Mouse (Mus musculus): ENCODE results near the gene Hs3st6. TPM values are rescaled to one million over a fixed set of nuclear protein-coding genes. Genes with fewer than 3 reads are reported as not detected.

The Hs3st6 gene
- polyA plus RNA-seq, 1 experiment from 2014 or later, result 35.9 TPM

GRCm38 (mm10) chr17:24725637-24726390 lies 27.0 kb upstream of the Hs3st6 start:
- H3K27ac ChIP-seq (ENCODE audit: low read depth, low read length), result no peak overlapping the region
- H3K4me1 ChIP-seq (ENCODE audit: control insufficient read depth, insufficient read depth, low read length), result peaks cover 8% of the 10 kb centered on the region
- no peak overlapping the region for H3K9ac ChIP-seq (ENCODE audit: low read depth, low read length)
- peaks cover 17% of the 10 kb centered on the region for H3K36me3 ChIP-seq (ENCODE audit: control insufficient read depth, insufficient read depth, low read length)
- WGBS, result 73% methylated on average over 3 of the region's 3 CpGs
- no peak overlapping the region for H3K4me2 ChIP-seq (replicated peaks; ENCODE audit: low read depth, low read length)
- H3K9me3 ChIP-seq (ENCODE audit: control insufficient read depth, low read length), result no peaks in the 10 kb centered on the region
- no peaks in the 10 kb centered on the region for H3K27me3 ChIP-seq (ENCODE audit: control insufficient read depth, insufficient read depth, low read length)
- H3K4me3 ChIP-seq (ENCODE audit: low read length), result no peak overlapping the region
- ATAC-seq (ENCODE audit: low FRiP score, low TSS enrichment), result no peak

DNA sequence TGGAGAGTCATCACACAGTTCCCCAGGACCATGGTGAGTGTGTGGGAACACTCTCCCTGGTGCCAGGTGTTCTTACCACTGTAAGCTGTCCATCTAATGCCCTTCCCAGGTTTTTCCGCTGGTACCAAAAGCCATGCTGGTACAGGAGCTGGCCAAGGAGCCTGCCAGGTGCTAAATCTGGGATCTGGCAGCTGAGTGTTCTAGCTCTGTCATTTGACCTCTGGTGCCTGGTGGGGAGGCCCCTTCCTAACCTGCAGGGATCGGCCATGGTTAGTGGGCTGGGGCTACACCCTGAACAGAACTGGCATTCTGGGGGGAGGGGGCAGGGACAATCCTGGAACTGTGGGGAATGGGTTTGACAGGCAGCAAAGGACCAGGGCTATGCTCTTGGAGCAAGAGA lies 25.2 kb upstream of the Hs3st6 start, which contains the start of gene Rpl3l:
Gene Rpl3l, plus strand, starts transcription at position 203 of the 400 bp plus-strand sequence.
- Histone ChIP-seq H3K27me3 (ENCODE audit: control insufficient read depth, insufficient read depth, low read length) (no peaks in the 10 kb centered on the region), H3K9ac (ENCODE audit: low read depth, low read length) (peak within 1 kb of the TSS; percentile 18; the same call in 1 of the 2 replicates), H3K9me3 (ENCODE audit: control insufficient read depth, low read length) (no peaks in the 10 kb centered on the region), H3K4me1 (ENCODE audit: control insufficient read depth, insufficient read depth, low read length) (no peaks in the 10 kb centered on the region), H3K27ac (ENCODE audit: low read depth, low read length) (no peak within 1 kb of the TSS), H3K36me3 (ENCODE audit: control insufficient read depth, insufficient read depth, low read length) (peaks cover under 1% of the 10 kb centered on the region; the same call in 1 of the 2 replicates), H3K4me2 (replicated peaks; ENCODE audit: low read depth, low read length) (no peak within 1 kb of the TSS), H3K4me3 (ENCODE audit: low read length) (no peak within 1 kb of the TSS)
- no peak for ATAC-seq (ENCODE audit: low FRiP score, low TSS enrichment)
- WGBS, result 64% methylated on average over 2 of the region's 2 CpGs

- H3K27me3 ChIP-seq (ENCODE audit: control insufficient read depth, insufficient read depth, low read length), result no peaks in the 10 kb centered on the region
- H3K27ac ChIP-seq (ENCODE audit: low read depth, low read length), result no peak overlapping the region
- ATAC-seq (ENCODE audit: low FRiP score, low TSS enrichment), result no peak
- 71% methylated on average over 17 of the region's 17 CpGs for WGBS
- 0 out of 2 replicates have a peak overlapping the region, but pooled peaks have one; percentile 18 for H3K9ac ChIP-seq (ENCODE audit: low read depth, low read length)
- no peak overlapping the region for H3K4me2 ChIP-seq (replicated peaks; ENCODE audit: low read depth, low read length)
- H3K36me3 ChIP-seq (ENCODE audit: control insufficient read depth, insufficient read depth, low read length), result no peaks in the 10 kb centered on the region
- no peaks in the 10 kb centered on the region for H3K9me3 ChIP-seq (ENCODE audit: control insufficient read depth, low read length)
- H3K4me3 ChIP-seq (ENCODE audit: low read length), result no peak overlapping the region
- no peaks in the 10 kb centered on the region for H3K4me1 ChIP-seq (ENCODE audit: control insufficient read depth, insufficient read depth, low read length)
Observed at GRCm38 (mm10) chr17:24728184-24728583, 24.6 kb upstream of the Hs3st6 start.

GRCm38 (mm10) chr17:24729067-24729466 lies 23.7 kb upstream of the Hs3st6 start:
- Histone ChIP-seq H3K27me3 (ENCODE audit: control insufficient read depth, insufficient read depth, low read length) (no peaks in the 10 kb centered on the region), H3K36me3 (ENCODE audit: control insufficient read depth, insufficient read depth, low read length) (no peaks in the 10 kb centered on the region), H3K4me2 (replicated peaks; ENCODE audit: low read depth, low read length) (no peak overlapping the region), H3K4me1 (ENCODE audit: control insufficient read depth, insufficient read depth, low read length) (no peaks in the 10 kb centered on the region), H3K27ac (ENCODE audit: low read depth, low read length) (no peak overlapping the region), H3K9ac (ENCODE audit: low read depth, low read length) (no peak overlapping the region), H3K4me3 (ENCODE audit: low read length) (no peak overlapping the region), H3K9me3 (ENCODE audit: control insufficient read depth, low read length) (no peaks in the 10 kb centered on the region)
- no peak for ATAC-seq (ENCODE audit: low FRiP score, low TSS enrichment)
- WGBS, result 78% methylated on average over 6 of the region's 6 CpGs

- Histone ChIP-seq H3K4me1 (ENCODE audit: control insufficient read depth, insufficient read depth, low read length) (no peaks in the 10 kb centered on the region), H3K9ac (ENCODE audit: low read depth, low read length) (no peak overlapping the region), H3K4me2 (replicated peaks; ENCODE audit: low read depth, low read length) (no peak overlapping the region), H3K36me3 (ENCODE audit: control insufficient read depth, insufficient read depth, low read length) (no peaks in the 10 kb centered on the region), H3K27me3 (ENCODE audit: control insufficient read depth, insufficient read depth, low read length) (no peaks in the 10 kb centered on the region), H3K4me3 (ENCODE audit: low read length) (no peak overlapping the region), H3K27ac (ENCODE audit: low read depth, low read length) (no peak overlapping the region), H3K9me3 (ENCODE audit: control insufficient read depth, low read length) (no peaks in the 10 kb centered on the region)
- 82% methylated on average over 14 of the region's 14 CpGs for WGBS
- ATAC-seq (ENCODE audit: low FRiP score, low TSS enrichment), result no peak
Observed at GRCm38 (mm10) chr17:24730787-24731186, 22.0 kb upstream of the Hs3st6 start.

DNA sequence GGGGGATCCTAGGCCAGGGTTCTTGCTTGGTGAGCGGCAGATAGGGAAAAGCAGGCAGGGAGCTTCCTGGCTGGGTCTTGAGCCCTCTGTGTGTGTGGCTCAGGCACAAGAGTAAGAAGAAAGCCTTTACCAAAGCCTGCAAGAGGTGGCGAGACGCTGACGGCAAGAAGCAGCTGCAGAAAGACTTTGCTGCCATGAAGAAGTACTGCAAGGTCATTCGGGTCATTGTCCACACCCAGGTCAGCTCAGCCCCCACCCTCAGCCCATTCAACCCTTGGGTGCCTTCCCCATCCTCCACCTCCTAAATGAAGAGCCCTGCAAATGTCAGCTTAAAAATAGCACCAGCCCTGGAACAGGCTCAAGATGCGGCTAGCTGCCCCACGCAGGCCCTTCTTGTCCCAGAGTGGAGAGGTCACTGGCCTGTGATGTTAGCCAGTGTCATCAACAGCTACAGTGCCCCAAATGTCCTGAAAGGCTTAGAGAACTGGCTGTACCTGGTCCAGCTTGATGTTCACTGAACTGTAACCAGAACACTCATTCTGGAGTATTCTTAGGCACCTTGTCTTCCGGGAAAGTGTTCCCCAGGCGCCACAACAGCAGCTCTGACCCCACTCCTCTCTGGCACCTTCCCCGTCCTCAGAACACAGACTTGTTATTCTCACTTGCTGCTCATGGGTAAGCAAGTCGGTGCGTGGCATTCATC lies 20.4 kb upstream of the Hs3st6 start:
- H3K9ac ChIP-seq (ENCODE audit: low read depth, low read length), result no peak overlapping the region
- H3K36me3 ChIP-seq (ENCODE audit: control insufficient read depth, insufficient read depth, low read length), result no peaks in the 10 kb centered on the region
- no peaks in the 10 kb centered on the region for H3K27me3 ChIP-seq (ENCODE audit: control insufficient read depth, insufficient read depth, low read length)
- H3K4me2 ChIP-seq (replicated peaks; ENCODE audit: low read depth, low read length), result no peak overlapping the region
- no peak for ATAC-seq (ENCODE audit: low FRiP score, low TSS enrichment)
- no peak overlapping the region for H3K27ac ChIP-seq (ENCODE audit: low read depth, low read length)
- 83% methylated on average over 12 of the region's 12 CpGs for WGBS
- no peaks in the 10 kb centered on the region for H3K9me3 ChIP-seq (ENCODE audit: control insufficient read depth, low read length)
- peaks cover 5% of the 10 kb centered on the region; the same call in 1 of the 2 replicates for H3K4me1 ChIP-seq (ENCODE audit: control insufficient read depth, insufficient read depth, low read length)
- H3K4me3 ChIP-seq (ENCODE audit: low read length), result no peak overlapping the region

- Histone ChIP-seq H3K4me2 (replicated peaks; ENCODE audit: low read depth, low read length) (no peak overlapping the region), H3K27ac (ENCODE audit: low read depth, low read length) (no peak overlapping the region), H3K4me1 (ENCODE audit: control insufficient read depth, insufficient read depth, low read length) (peaks cover 7% of the 10 kb centered on the region; the same call in 1 of the 2 replicates), H3K9me3 (ENCODE audit: control insufficient read depth, low read length) (no peaks in the 10 kb centered on the region), H3K27me3 (ENCODE audit: control insufficient read depth, insufficient read depth, low read length) (no peaks in the 10 kb centered on the region), H3K4me3 (ENCODE audit: low read length) (no peak overlapping the region), H3K9ac (ENCODE audit: low read depth, low read length) (no peak overlapping the region), H3K36me3 (ENCODE audit: control insufficient read depth, insufficient read depth, low read length) (no peaks in the 10 kb centered on the region)
- ATAC-seq (ENCODE audit: low FRiP score, low TSS enrichment), result no peak
- 91% methylated on average over 21 of the region's 21 CpGs for WGBS
Observed at GRCm38 (mm10) chr17:24733434-24734050, 19.2 kb upstream of the Hs3st6 start.

DNA sequence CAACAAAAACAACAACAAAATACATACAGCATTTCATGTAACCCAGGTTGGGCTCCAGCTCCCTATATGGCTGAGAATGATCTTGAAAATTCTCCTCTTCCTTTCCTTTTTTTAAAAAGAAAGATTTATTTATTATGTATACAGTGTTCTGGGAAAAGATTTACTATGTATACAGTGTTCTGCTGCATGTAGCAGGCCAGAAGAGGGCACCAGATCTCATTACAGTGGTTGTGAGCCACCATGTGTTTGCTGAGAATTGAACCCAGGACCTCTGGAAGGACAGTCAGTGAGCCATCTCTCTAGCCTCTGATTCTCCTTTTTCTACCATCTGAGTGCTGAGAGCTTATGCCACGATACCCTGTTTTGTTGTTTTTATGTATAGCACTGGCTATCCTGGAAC lies 18.3 kb upstream of the Hs3st6 start:
- no peak overlapping the region for H3K9ac ChIP-seq (ENCODE audit: low read depth, low read length)
- WGBS, result 90% methylated on average over 1 of the region's 1 CpGs
- H3K27me3 ChIP-seq (ENCODE audit: control insufficient read depth, insufficient read depth, low read length), result no peaks in the 10 kb centered on the region
- H3K9me3 ChIP-seq (ENCODE audit: control insufficient read depth, low read length), result no peaks in the 10 kb centered on the region
- ATAC-seq (ENCODE audit: low FRiP score, low TSS enrichment), result no peak
- peaks cover 7% of the 10 kb centered on the region; the same call in 1 of the 2 replicates for H3K4me1 ChIP-seq (ENCODE audit: control insufficient read depth, insufficient read depth, low read length)
- H3K27ac ChIP-seq (ENCODE audit: low read depth, low read length), result no peak overlapping the region
- no peaks in the 10 kb centered on the region for H3K36me3 ChIP-seq (ENCODE audit: control insufficient read depth, insufficient read depth, low read length)
- no peak overlapping the region for H3K4me3 ChIP-seq (ENCODE audit: low read length)
- H3K4me2 ChIP-seq (replicated peaks; ENCODE audit: low read depth, low read length), result no peak overlapping the region

Measured in kidney, embryonic 14.5 days (tissue).